Mouse (Mus musculus): ENCODE data around the gene Ablim1.

Gene Ablim1

DNA sequence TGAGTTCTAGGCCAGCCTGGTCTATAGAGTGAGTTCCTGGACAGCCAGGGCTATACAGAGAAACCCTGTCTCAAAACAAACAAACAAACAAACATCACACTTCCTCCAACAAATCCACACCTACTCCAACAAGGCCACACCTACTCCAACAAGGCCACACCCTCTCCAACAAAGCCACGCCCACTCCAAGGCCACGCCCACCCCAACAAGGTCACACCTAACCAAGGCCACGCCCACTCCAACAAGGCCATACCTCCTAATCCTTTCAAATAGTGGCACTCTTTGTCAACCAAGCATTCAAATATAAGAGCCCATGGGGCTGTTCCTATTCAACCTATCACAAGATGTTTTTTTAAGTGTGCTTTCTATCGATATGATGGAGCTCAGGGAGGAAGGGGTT, 288.2 kb downstream of the Ablim1 start:
- CTCF ChIA-PET, result no interaction called here

DNA sequence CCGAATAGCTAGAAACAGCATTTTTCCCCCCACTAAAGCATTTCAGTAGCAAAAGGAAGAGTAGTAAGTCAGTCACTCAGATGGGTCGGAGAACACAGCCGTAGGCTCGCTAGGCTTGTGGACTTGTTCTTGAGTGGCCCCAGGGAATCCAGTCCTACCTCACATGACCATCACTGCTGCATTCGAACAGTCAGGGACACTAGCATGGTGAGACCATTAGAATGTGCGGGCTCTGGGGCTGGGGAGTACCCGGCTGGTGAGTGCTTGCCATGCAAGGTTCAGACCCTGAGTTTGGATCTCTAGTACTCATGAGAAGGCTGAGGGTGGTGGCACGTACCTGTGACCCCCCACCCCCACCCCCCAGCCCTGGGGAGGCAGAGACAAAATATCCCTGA, 296.9 kb downstream of the Ablim1 start:
- CTCF ChIA-PET, result no interaction called here

DNA sequence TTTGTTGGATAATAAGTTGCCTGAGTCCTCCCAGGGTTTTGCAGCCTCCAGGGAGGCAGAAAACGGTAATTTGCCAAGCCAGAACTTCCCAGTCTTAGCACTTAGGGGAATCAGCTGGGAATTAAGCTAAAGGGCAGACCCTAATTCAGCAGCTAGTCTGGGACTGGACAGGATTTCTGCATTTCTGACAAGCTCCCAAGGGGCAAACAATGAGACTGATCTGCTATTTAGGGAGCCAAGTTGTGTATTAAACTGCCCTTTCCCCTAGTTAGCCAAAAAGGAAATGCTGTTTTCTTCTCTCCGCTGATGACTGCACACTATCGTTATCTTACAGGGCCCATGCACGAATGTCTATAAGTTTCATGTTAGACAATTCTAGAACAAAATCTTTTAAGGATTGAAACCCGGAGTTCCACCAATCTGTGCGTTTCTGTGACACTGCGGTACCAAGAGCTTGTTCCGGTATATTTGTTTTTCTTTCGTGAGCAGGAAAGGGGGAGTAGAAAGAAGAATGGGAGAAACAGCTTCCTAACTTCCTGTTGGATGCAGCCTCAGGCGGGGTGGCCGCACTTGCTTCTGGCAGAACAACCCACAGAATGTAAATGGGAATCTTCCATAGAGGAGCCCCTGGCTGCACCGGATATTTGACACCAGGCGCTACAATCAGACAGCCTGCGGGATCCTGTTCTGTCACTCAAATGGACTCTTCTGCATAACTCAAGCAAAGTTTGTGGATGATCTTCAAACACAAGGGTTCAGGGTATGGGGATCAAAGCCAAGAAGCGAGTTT, 297.5 kb downstream of the Ablim1 start:
- CTCF ChIA-PET, result no interaction called here

DNA sequence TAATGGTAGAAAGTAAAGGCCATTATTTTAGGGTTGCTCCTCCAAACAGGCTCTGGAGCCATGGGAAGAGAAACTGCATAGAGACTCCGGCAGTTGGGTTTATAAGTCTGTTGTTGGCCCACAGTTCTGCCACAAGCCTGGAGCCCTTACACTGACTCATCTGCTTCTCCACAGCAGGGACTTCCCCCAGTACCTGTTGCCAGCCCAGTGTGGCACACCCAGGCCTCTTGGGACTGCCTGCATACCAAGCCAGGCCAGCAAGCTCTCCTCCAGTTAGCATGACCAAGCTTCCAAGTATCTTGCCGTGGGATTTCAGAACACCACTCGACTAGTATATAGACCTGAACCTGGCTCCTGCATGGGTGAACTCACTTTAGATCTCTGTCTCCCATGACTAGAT, 299.9 kb downstream of the Ablim1 start:
- CTCF ChIA-PET, result no interaction called here

DNA sequence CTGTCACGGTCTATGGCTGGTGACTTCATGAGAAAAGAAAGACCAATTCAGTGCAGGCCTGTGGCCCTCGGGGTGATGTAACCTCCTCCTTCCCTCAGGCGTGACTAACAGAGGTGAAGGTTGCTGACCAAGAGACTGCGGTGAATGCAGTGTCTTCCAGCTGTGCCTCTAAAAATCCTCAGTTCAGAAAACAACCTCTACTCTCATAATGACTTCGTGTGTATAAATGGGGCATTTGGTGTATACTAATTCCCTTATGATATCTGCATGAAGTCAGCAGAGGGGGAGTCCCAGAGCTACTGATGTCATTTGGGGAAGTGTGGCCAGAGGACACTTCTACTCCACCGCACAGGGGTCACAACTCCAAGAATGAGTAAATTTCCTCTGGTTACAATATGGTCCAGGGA, 301.4 kb downstream of the Ablim1 start:
- CTCF ChIA-PET, result interaction anchor here (0.5 to 0.9 kb wide), 2 partner anchors 11 to 18 kb away, joined by 4 to 5 read pairs; no protein-coding TSS in a partner anchor

DNA sequence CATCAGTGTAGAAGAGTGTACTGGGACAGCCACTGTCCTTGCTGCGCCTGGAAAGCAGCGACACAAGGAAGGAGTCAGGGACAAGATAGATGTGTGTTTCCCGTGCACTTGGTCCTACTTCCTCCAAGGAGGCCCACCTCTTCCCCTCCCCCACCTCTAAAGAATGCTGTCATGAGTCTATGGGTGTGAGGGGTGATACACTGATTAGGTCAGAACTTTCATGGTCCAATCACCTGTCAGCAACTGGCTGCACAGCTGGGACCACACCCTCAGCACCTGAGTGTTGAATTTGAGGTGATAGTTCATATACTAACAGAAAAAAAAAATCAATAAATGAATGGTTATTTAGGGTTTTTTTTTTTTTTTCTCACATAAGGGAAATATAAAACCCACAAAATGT, 302.7 kb downstream of the Ablim1 start:
- CTCF ChIA-PET, result no interaction called here

DNA sequence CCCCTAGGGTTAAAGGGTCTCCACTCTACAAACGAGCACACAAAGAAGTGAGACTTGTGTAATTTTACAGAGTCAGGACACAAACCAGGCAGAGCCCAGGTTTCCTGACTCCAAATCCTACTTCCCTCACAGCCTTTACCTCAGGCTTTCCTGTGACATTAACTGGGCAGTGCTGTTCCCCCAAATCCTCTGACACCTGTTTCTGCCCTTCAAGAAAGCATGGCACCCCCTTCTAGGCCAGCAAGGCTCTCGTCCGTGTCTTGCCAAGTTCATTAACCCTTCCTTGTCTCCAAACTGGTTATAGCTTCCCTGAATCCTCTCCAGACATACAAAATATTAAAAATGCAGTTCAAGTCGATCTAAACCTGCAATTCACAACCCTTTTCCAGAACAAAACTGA, 304.7 kb downstream of the Ablim1 start:
- CTCF ChIA-PET, result no interaction called here

DNA sequence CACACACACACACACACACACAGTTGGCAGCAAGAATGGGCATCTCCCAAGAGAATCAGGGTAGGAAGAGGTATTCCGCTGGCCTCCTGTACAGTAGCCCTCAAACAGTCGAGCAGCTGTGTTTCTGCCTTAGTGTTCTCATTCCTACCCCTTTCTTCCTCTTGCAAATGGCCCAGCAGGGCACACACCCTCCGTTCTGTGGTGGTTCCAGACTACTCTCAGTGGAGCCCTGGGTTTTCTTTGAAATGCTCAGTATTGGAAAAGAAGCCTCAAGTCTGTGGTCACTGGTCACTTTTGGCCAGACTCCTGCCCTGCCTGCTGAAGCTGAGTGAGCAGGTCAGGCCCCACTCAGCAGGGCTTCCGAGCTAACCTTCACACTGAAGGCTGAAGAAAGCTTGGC, 305.1 kb downstream of the Ablim1 start:
- CTCF ChIA-PET, result no interaction called here

DNA sequence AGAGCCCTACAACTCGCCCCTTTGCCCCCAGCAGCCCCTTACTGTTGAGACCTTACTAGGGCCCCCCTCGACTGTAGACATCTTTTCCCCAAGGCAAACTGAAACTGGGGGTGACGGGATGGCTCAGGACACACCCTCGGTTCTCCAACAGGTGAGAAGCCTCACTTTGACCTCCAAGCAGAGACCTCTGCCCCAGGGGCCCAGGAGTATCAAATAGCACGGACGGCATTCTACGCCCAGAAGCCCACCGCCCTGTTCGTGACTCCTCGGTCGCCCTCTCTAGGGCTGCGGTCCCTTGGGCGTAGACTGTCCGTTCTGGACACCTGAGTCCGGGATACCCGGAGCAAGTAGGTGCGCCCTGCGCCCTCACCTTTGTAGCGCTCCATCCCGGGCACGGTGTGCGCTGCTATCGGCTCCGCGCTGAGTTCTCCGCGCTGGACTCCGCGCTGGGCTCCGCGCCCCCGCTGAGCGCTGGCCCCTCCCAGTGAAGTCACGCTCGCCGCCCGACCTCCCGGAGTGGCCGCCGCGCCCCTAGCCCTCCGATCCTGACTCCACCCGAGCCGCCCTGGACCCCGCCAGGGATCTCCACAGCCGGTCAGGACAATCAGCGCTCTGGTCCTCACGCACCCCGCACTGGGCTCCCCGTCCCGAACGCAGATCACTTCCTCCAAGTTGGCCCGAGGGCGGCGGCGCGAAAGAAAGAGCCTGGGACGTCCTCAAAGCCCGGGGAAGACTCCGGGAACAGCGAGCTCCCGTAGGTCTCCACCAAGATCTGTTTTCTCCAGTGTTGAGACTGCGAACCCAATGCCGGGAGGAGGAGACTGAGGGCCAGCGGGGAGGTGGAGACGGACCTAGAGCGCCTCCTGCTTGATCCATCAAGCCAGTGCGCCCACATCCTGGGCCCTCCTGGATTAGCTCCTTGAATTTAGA, 306.7 kb downstream of the Ablim1 start, which contains the start of gene Afap1l2:
Gene Afap1l2 (minus strand): TSS at position 448 of the 930 bp plus-strand sequence.
- CTCF ChIA-PET, result no interaction called here

DNA sequence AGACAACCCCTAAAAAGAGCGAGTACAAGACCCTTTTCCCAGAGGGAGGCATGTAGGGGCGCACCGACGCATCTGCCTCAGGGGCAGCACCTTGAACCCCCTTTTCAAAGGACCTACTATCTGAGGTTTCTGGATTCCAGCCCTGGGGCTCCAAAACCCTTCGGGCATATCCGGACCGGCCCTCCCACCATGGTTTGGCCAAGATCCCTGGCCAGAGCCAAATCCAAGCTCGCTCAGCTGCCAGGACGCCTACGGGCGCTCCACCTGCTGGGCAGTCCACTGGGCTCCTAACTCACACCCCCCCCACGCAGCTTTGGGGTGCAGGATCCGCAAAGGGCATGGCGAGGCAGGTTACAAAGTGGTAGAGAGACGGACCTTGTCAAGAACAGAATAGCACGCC, 307.4 kb downstream of the Ablim1 start:
- CTCF ChIA-PET, result no interaction called here

DNA sequence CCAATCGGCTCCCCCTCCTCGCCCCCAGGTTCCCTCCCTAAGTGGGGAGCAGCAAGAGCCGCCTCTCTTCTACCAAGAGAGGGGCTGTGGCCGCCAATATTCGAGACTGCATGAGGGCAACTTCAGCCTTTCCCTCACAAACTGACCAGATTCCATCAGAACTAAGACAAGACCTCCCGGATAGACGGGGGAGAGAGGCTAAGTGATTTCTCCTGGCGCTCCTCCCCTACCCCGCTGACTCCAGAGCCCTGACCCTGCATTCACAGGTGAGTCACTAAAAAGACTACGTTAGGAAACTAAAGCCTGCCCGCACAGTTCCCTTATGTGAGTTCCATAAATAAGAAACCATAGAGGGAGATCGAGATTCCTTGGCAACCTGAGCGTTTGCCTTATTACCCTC, 307.9 kb downstream of the Ablim1 start:
- CTCF ChIA-PET, result no interaction called here

DNA sequence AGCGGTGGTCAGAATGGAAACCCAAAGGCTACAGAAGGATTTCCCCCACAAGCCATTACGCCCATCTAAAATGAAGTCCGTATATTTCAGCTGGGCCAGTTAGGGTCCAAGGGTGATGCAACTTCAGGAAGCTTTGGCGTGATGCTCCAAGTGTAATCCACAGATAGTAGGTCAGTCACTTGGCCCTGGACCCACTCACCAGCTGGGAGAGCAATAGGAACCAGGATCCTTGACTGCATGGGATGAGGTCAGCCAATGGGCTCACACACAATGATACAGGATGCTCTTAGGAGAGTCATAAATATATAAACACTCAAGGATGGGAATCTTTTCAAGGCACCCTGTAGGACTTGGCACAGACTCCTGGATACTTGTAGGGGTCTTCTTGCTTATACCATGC, 309.7 kb downstream of the Ablim1 start:
- CTCF ChIA-PET, result no interaction called here

DNA sequence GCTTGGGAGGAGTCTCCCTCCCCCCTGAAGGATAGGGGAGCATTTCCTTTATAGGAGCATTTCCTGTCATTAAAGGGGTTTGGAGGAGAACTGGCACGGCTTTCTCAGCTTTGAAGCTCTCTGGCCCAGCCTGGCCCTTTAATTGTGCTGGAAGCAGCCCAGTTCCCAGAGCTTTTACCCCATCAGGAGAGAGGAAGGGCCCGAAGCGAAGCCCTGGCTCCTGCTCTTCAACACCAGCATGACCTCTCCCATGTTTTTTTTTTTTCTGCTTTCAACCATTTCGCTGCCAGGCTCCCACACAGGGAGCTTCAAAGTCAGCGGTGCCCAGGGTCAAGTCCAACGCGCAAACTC, 311.3 kb downstream of the Ablim1 start:
- CTCF ChIA-PET, result no interaction called here

DNA sequence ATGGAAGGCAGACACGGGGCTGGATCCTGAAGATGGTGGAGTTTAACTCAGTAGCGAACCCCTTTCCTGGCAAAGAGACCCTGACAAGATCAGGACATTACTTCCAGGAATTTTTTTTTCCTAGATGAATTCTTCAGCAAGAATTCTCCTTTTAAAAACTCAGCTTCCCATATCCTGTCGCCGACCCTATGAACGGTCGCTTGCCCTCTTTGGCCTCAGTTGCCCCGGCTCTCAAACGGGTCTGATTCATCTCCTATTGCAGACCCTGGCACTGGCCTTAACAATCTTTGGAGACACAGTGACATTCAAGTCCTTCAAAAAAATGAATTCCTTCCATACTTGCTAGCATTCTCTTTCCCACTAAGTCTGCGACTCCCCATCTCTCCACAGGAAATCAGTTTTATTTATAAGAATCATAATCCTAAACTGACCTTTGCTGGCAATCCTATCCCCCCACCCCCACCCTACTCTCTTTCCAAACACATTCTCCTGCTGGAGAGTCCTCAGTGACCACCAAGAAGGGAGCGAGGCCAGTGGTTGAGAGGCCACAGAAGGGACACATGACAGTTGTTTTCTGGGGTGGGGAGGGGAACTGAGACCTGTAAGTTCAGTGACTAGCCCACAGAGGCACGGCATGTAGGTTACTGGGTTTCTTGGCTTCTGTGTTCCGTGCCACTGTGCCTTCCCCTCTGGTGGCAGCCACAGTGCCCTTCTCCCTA, 311.8 kb downstream of the Ablim1 start:
- CTCF ChIA-PET, result no interaction called here

DNA sequence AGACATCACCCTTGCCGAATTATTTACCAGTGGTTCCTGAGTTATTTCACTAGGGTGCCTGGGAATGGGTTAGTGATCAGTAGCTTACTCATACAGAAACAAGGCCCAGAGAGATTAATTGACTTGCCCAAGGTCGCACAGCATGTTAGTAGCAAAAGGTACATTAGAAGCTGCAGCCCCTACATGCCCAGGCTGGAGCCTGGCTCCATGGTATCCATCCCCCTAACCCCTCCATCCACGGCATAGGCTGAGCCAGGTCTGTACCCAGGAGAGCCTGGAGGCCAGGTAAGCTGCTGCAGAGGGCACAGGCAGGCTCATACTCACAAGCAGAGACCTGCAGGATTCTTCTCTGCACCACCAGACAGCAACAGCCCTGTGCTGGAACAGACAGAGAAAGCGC, 312.8 kb downstream of the Ablim1 start:
- CTCF ChIA-PET, result interaction anchor here (0.6 kb wide), 1 partner anchor 39 kb away, joined by 6 read pairs; no protein-coding TSS in a partner anchor

DNA sequence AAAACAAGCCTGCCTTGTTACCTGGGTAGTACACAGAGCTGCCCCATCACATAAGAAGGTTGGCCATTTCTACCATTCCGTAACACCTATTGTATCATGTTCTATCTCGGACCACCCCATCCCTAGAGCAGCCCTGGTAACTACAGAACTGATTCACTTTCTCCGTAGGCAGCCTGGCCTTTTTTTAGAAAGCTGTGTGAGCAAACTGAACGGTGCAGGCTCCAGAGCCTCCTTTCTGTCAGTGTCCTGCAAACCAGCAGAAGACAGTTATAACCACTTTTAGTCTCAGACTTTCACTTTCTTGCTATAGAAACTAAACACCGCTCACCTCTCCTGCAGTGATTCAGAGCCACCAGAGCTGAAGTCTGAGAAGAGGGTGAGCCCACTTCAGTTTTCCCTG, 314.1 kb downstream of the Ablim1 start:
- CTCF ChIA-PET, result no interaction called here

DNA sequence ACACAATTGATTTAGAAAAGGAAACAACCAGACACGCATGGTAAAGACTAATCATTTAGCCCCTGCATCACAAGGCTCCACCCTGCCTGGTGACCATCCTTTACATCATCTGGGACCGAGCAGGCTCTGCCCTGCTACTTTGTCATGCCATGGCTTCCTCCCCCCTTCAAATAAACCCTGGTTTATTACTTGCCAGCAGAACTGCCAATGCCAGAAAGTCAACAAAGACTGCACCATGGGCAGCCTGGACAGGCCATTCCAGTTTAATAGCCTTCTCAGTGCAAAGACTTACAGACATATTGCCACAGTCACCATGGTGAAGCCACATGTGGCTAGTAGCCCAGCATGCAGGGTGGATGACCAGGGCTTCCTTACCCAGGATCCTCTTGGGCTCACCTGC, 314.9 kb downstream of the Ablim1 start:
- CTCF ChIA-PET, result no interaction called here

DNA sequence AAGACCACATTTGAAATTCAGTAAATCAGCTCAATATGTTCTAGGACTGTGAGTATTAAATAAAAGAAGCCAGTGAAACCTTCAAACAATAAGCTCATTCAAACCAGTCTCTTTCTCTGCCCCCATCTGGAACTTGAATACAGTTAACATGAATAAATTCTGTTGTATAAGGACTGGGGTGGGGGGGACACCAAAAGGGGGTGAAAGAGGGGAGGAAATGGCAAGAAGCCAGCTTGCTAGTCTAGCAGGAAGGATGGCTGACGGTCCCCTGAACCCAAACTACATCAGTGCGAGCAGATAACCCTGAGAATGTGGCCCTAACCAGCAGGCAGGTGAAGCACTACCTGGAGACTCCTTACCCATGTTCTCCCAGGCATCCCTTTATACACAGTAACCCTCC, 315.8 kb downstream of the Ablim1 start:
- CTCF ChIA-PET, result interaction anchor here (0.7 kb wide), 1 partner anchor 286 kb away, joined by 16 read pairs; no protein-coding TSS in a partner anchor

DNA sequence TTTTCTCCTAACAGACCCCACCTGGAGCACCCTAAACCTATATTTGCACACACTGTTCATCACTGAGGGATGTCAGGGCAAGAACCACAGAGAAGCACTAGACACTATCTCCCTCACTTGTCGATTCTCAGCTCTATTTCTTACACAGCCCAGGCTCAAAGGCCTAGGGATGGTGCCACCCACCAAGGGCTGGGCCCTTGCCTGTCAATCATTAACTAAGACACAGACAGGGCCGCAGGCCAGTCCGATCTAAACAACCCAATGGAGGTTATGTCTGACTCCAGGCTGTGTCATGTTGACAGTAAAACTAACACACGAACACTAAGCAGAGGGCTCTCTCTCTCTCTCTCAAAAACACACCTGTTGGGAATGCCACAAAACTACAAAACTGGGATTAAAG, 316.4 kb downstream of the Ablim1 start:
- CTCF ChIA-PET, result interaction anchor here (0.7 kb wide), 1 partner anchor 286 kb away, joined by 16 read pairs; no protein-coding TSS in a partner anchor

DNA sequence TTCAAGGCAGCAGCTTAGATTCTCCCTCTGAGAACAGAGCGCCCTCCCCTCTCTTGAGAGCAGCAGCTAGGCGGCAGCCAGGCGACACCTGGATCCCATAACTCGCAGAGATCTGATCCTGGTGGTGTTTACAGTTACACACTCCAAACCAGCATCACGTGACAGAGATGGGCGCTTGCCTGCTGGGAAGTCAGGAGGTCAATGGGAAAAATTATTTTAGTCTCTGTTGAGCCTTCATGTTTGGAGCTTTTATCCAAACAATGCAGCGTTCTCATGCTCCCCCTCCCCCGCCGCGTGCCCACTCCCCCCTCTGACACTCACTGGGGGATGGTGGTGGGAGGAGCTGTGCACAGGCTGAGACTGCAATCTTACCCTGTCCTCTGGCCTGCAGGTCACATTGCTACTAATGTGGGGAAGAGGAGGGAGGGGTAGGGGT, 317.5 kb downstream of the Ablim1 start:
- CTCF ChIA-PET, result no interaction called here

DNA sequence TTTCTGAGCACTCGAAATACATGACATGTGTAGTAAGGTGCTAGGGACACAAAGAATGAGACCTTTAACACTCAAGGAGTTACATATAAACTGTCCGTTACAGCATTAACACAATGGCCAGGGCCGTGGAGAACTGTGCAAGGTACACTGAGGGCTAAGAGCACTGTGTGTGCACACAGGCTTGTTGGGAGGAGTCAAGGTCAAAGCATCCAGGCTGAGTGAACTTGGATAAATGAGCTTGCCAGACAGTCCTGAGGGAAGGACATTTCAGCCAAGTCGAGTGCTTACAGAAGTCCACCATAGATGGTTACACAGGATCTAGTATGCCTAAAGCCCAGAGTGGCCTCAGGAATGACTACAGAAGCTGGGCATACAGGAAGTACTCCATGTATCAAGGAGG, 319.3 kb downstream of the Ablim1 start:
- CTCF ChIA-PET, result no interaction called here

DNA sequence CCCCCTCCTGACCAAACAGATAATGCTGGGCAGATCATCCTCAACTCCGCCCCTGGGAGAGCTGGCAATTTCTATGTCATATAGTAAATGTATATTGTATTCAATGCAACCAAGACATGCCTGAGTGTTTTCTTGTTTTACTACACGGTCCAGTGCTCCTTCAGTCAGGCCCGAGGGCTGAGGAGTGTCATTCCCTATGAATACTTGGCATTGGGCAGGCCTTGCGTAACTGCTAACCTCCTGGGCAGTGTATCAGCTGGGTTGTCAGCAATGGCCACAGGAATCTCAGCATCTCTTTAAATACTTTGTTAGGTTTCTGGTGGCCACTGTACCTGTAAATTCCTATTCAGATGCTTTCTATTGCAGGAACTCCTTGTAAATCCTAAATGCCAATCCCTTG, 320.1 kb downstream of the Ablim1 start:
- CTCF ChIA-PET, result interaction anchor here (0.6 kb wide), 1 partner anchor 30 kb away, joined by 11 read pairs; no protein-coding TSS in a partner anchor

All from spleen, embryonic (tissue).